Mouse (Mus musculus) central nervous system, embryonic 14 days (tissue): ENCODE measurements around the gene 2810408A11Rik. TPM values are rescaled to one million over a fixed set of nuclear protein-coding genes. Genes with fewer than 3 reads are reported as not detected.

Experiments used
- polyA plus RNA-seq: library from polyadenylated mRNA; depleted of rRNA; stranded (reverse); fragments of >200 nt; gene quantifications from 2 replicates; pipeline ENCODE4 v1.2.3, GENCODE M21; 2012; rRNA removed

Gene 2810408A11Rik
- polyA plus RNA-seq = 11.9 and 13.9 TPM in 2 replicates

GRCm38 (mm10) chr11:69900471-69901405, at the start of gene 2810408A11Rik, which contains the start of gene Neurl4:
TSS of gene 2810408A11Rik (minus strand) at chr11:69900987.
TSS of gene Neurl4 (plus strand) at chr11:69901072.

GRCm38 (mm10) chr11:69948066-69948762, 47.4 kb upstream of the 2810408A11Rik start, which contains the start of gene Slc2a4:
TSS of gene Slc2a4 (minus strand) at chr11:69948188.

GRCm38 (mm10) chr11:69935137-69935879, 34.5 kb upstream of the 2810408A11Rik start, which contains the start of gene Ybx2:
TSS of gene Ybx2 (plus strand) at chr11:69935796.

DNA sequence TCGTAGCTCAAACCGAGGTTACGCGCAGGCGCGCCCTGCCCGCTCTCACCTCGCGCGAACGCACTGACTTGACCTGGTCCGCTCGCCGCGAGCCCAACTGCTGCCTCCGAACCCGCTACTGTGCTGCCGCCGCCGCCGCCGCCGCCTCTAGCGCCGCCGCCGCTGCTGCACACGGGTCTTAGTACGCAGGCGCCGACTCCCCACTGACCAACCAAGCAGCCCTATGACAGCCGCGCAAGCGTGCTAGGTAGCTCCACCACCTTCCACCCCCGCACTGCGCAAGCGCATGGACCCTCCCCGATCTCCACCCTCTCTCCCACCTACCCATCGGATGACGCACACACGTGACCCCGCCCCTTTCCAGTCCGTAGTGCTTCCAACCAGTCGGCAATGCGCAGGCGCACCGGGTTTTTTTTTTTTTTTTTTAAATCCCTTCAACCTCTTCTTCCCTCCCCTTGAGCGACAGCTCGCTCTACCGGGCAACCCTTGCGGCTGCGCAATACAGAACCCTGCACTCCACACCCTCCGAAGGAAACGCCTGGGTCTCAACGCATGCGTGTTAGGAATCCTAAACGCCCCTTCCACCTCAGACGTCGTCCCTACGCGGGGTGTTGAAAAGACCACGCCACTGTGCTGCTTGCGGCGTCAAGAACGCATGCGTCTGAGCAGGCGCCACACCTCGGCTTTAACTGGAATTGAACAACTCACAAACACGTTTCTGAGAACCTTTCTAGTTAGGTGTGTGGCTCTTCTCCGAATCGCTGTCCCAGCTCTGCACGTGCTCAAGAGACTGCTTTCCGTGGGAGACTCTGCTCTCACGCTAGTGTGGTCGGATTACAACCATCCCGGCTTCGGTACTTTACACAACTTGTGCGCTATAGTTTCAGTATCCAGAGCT, 20.6 kb upstream of the 2810408A11Rik start, which contains the start of gene Eif5a:
TSS of gene Eif5a (minus strand) at position 845 of the 898 bp plus-strand sequence.

GRCm38 (mm10) chr11:69913554-69914371, 13.0 kb upstream of the 2810408A11Rik start, which contains the start of gene Gps2:
TSS of gene Gps2 (plus strand) at chr11:69913888.

DNA sequence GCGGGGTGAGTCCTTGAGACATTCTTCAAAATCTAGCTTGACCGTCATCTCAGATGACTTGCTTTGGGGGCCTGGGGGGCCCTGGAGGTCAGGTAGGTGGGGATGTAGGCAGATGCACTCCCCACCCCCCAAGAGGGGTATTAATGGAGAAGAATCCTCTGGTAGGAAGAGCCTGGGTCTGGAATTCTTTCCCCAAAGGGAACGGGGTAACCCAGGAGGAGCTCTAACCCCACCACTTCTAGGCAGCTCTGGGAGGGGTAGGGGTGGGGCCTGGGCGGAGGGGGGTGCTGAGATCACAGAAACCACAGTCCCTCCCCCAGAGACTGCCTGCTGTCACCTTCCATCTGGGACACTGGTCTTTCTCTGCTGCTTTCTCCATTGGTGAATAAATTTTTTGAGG, 5.5 kb downstream of the 2810408A11Rik start, which contains the start of gene Acap1:
TSS of gene Acap1 (minus strand) at position 249 of the 400 bp plus-strand sequence.

GRCm38 (mm10) chr11:69880853-69881603, 19.8 kb downstream of the 2810408A11Rik start, which contains the start of gene Kctd11:
TSS of gene Kctd11 (minus strand) at chr11:69881406.

DNA sequence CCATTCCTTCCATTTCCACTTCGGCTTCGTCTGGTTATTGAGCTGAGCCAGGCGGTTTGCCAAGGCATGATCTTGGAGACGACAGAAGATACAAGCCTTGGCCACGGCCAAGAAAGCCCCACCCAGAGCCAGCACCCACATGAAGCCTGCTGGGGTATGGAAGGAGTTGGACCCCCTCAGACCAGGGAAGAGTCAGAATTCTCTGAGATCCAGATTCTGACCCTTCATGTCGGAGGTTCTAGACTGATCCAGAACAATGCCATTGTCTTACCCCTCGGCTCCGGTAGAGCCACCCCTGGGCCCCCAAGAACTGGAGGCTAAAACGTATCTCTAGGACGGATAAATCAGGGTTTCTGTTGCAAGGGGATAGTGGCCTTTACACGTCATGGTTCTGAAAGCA, 22.9 kb downstream of the 2810408A11Rik start, which contains the start of gene Tmem95:
TSS of gene Tmem95 (minus strand) at position 141 of the 400 bp plus-strand sequence.

GRCm38 (mm10) chr11:69858113-69858998, 42.4 kb downstream of the 2810408A11Rik start, which contains the start of gene Tnk1:
TSS of gene Tnk1 (minus strand) at chr11:69858730.

Other genes with a start within 250 kb of the 2810408A11Rik start
- gene Sox15, start 245.7 kb downstream of the 2810408A11Rik start, polyA plus RNA-seq = 0.12 and 0.38 TPM in 2 replicates
- gene Mpdu1, start 238.3 kb downstream of the 2810408A11Rik start, polyA plus RNA-seq = 132 and 137 TPM in 2 replicates
- gene Cd68, start 234.8 kb downstream of the 2810408A11Rik start, polyA plus RNA-seq = 9.8 and 10.6 TPM in 2 replicates
- gene Eif4a1, start 228.6 kb downstream of the 2810408A11Rik start, polyA plus RNA-seq = 922 and 1,086 TPM in 2 replicates
- 152 and 154 TPM in 2 replicates for gene Senp3, start 218.9 kb downstream of the 2810408A11Rik start, polyA plus RNA-seq
- gene Tnfsf13, start 215.2 kb downstream of the 2810408A11Rik start, polyA plus RNA-seq = 0.74 and 1.5 TPM in 2 replicates
- gene Tnfsf12, start 205.1 kb downstream of the 2810408A11Rik start, polyA plus RNA-seq = 4.1 and 8.2 TPM in 2 replicates
- gene Tnfsfm13, start 204.9 kb downstream of the 2810408A11Rik start, polyA plus RNA-seq = 1.3 and 2.6 TPM in 2 replicates
- gene Polr2a, start 142.3 kb downstream of the 2810408A11Rik start, polyA plus RNA-seq = 59.4 and 63.8 TPM in 2 replicates
- 0.84 and 1.1 TPM in 2 replicates for gene Slc35g3, start 139.0 kb downstream of the 2810408A11Rik start, polyA plus RNA-seq
- gene Zbtb4, start 135.1 kb downstream of the 2810408A11Rik start, polyA plus RNA-seq = 9.7 and 10.8 TPM in 2 replicates
- gene Chrnb1, start 105.0 kb downstream of the 2810408A11Rik start, polyA plus RNA-seq = 2.9 and 12.3 TPM in 2 replicates
- gene Fgf11, start 99.1 kb downstream of the 2810408A11Rik start, polyA plus RNA-seq = 20.0 and 20.9 TPM in 2 replicates
- 0.17 and 0.46 TPM in 2 replicates for gene Tmem102, start 95.4 kb downstream of the 2810408A11Rik start, polyA plus RNA-seq
- not detected in 2 replicates for gene Gm39566, start 85.7 kb downstream of the 2810408A11Rik start, polyA plus RNA-seq
- not detected in 2 replicates for gene Spem2, start 82.5 kb downstream of the 2810408A11Rik start, polyA plus RNA-seq
- 1.5 and 2.1 TPM in 2 replicates for gene Spem1, start 78.8 kb downstream of the 2810408A11Rik start, polyA plus RNA-seq
- gene Nlgn2, start 63.2 kb downstream of the 2810408A11Rik start, polyA plus RNA-seq = 125 and 136 TPM in 2 replicates
- 203 and 228 TPM in 2 replicates for gene Tmem256, start 62.5 kb downstream of the 2810408A11Rik start, polyA plus RNA-seq
- gene Plscr3, start 54.6 kb downstream of the 2810408A11Rik start, polyA plus RNA-seq = 98.8 and 111 TPM in 2 replicates
- 0.05 and 0.81 TPM in 2 replicates for gene Tnk1, start 42.3 kb downstream of the 2810408A11Rik start, polyA plus RNA-seq
- not detected in 2 replicates for gene Tmem95, start 23.0 kb downstream of the 2810408A11Rik start, polyA plus RNA-seq
- gene Kctd11, start 19.6 kb downstream of the 2810408A11Rik start, polyA plus RNA-seq = 1.7 and 2.3 TPM in 2 replicates
- gene Acap1, start 5.4 kb downstream of the 2810408A11Rik start, polyA plus RNA-seq = 0.90 and 1.4 TPM in 2 replicates
- gene Neurl4, start 85 bp upstream of the 2810408A11Rik start, polyA plus RNA-seq = 113 and 134 TPM in 2 replicates
- 100 and 101 TPM in 2 replicates for gene Gps2, start 12.9 kb upstream of the 2810408A11Rik start, polyA plus RNA-seq
- 830 and 831 TPM in 2 replicates for gene Eif5a, start 21.0 kb upstream of the 2810408A11Rik start, polyA plus RNA-seq
- 43.9 and 49.9 TPM in 2 replicates for gene Ybx2, start 34.8 kb upstream of the 2810408A11Rik start, polyA plus RNA-seq
- gene Slc2a4, start 47.2 kb upstream of the 2810408A11Rik start, polyA plus RNA-seq = 9.7 and 10.0 TPM in 2 replicates
- 0.27 and 3.1 TPM in 2 replicates for gene Cldn7, start 63.8 kb upstream of the 2810408A11Rik start, polyA plus RNA-seq
- 101 and 111 TPM in 2 replicates for gene Ctdnep1, start 80.2 kb upstream of the 2810408A11Rik start, polyA plus RNA-seq
- gene Elp5, start 81.5 kb upstream of the 2810408A11Rik start, polyA plus RNA-seq = 127 and 144 TPM in 2 replicates
- 521 and 610 TPM in 2 replicates for gene Gabarap, start 90.2 kb upstream of the 2810408A11Rik start, polyA plus RNA-seq
- 60.2 and 65.1 TPM in 2 replicates for gene Phf23, start 94.8 kb upstream of the 2810408A11Rik start, polyA plus RNA-seq
- gene Dvl2, start 99.6 kb upstream of the 2810408A11Rik start, polyA plus RNA-seq = 42.8 and 47.8 TPM in 2 replicates
- gene Acadvl, start 114.4 kb upstream of the 2810408A11Rik start, polyA plus RNA-seq = 45.6 and 50.3 TPM in 2 replicates
- 202 and 211 TPM in 2 replicates for gene Dlg4, start 116.0 kb upstream of the 2810408A11Rik start, polyA plus RNA-seq
- gene Asgr1, start 153.1 kb upstream of the 2810408A11Rik start, polyA plus RNA-seq = 2.0 and 2.2 TPM in 2 replicates
- gene Asgr2, start 191.7 kb upstream of the 2810408A11Rik start, polyA plus RNA-seq = 0.05 TPM in 1 of 2 replicates, not detected in the other
- gene Mgl2, start 229.3 kb upstream of the 2810408A11Rik start, polyA plus RNA-seq = 0.61 and 0.74 TPM in 2 replicates